Mouse (Mus musculus) retina, postnatal 7 days (tissue): ENCODE results near the gene Ccdc124.
"Not testable (repeated sequence)": the region's sequence is repeated elsewhere in the genome, so short reads cannot be mapped to it uniquely, and the experiment has no call there.

Experiments
- DNase-seq: peaks from one replicate; pipeline ENCODE4 v3.0.0-alpha.2; 2012; ENCODE audit warnings: low read depth, low spot score

The Ccdc124 gene

GRCm38 (mm10) chr8:70895571-70896259, 22.0 kb upstream of the Ccdc124 start:
- DNase-seq = not testable (repeated sequence)

- no peak for DNase-seq
Measured at GRCm38 (mm10) chr8:70894771-70895545, 21.2 kb upstream of the Ccdc124 start.

GRCm38 (mm10) chr8:70894385-70894720, 20.6 kb upstream of the Ccdc124 start:
- DNase-seq = no peak

- DNase-seq = peak; percentile 53
Measured at GRCm38 (mm10) chr8:70893656-70894384, 20.1 kb upstream of the Ccdc124 start.

- DNase-seq = no peak
Measured at GRCm38 (mm10) chr8:70892896-70893655, 19.3 kb upstream of the Ccdc124 start.

- no peak for DNase-seq
Measured at GRCm38 (mm10) chr8:70892022-70892895, 18.5 kb upstream of the Ccdc124 start, which contains the start of gene Slc5a5. Gene Slc5a5, minus strand, starts transcription at chr8:70892757.

- no peak for DNase-seq
Measured at GRCm38 (mm10) chr8:70891356-70891755, 17.6 kb upstream of the Ccdc124 start.

GRCm38 (mm10) chr8:70890656-70891055, 16.9 kb upstream of the Ccdc124 start:
- no peak for DNase-seq

- DNase-seq = no peak
Measured at GRCm38 (mm10) chr8:70887669-70888068, 13.9 kb upstream of the Ccdc124 start.

GRCm38 (mm10) chr8:70885612-70886011, 11.9 kb upstream of the Ccdc124 start:
- DNase-seq = no peak

GRCm38 (mm10) chr8:70884683-70885082, 10.9 kb upstream of the Ccdc124 start:
- no peak for DNase-seq

GRCm38 (mm10) chr8:70884186-70884585, 10.5 kb upstream of the Ccdc124 start:
- DNase-seq = no peak

- DNase-seq = no peak
Measured at GRCm38 (mm10) chr8:70880546-70880945, 6.8 kb upstream of the Ccdc124 start.

GRCm38 (mm10) chr8:70880126-70880525, 6.4 kb upstream of the Ccdc124 start:
- no peak for DNase-seq

- no peak for DNase-seq
Measured at GRCm38 (mm10) chr8:70879500-70879899, 5.8 kb upstream of the Ccdc124 start.

- no peak for DNase-seq
Measured at GRCm38 (mm10) chr8:70878178-70878577, 4.4 kb upstream of the Ccdc124 start.

GRCm38 (mm10) chr8:70876382-70876781, 2.6 kb upstream of the Ccdc124 start:
- no peak for DNase-seq

- no peak for DNase-seq
Measured at GRCm38 (mm10) chr8:70874441-70874840, 706 bp upstream of the Ccdc124 start.

GRCm38 (mm10) chr8:70872643-70873363, 932 bp downstream of the Ccdc124 start:
- no peak for DNase-seq

GRCm38 (mm10) chr8:70871195-70871807, 2.4 kb downstream of the Ccdc124 start:
- DNase-seq = no peak
